Mouse (Mus musculus): ENCODE data around the gene Duxbl1.
"Not testable (repeated sequence)": the region's sequence is repeated elsewhere in the genome, so short reads cannot be mapped to it uniquely, and the experiment has no call there.

The Duxbl1 gene

GRCm38 (mm10) chr14:25978371-25979241 lies at the start of gene Duxbl1:
Duxbl1 (plus strand) TSS chr14:25978577.
- DNase-seq (ENCODE audit: low read depth, low spot score): not testable (repeated sequence)

GRCm38 (mm10) chr14:25936867-25937630 lies 41.3 kb upstream of the Duxbl1 start:
- DNase-seq (ENCODE audit: low read depth, low spot score): not testable (repeated sequence)

GRCm38 (mm10) chr14:25938004-25938403 lies 40.4 kb upstream of the Duxbl1 start, which contains the start of gene Cphx1:
Cphx1 (plus strand) TSS chr14:25938304.
- DNase-seq (ENCODE audit: low read depth, low spot score): not testable (repeated sequence)

- DNase-seq (ENCODE audit: low read depth, low spot score): not testable (repeated sequence)
Measured at GRCm38 (mm10) chr14:25957861-25958260, 20.5 kb upstream of the Duxbl1 start.

GRCm38 (mm10) chr14:25979242-25979941 lies 1.0 kb downstream of the Duxbl1 start:
- DNase-seq (ENCODE audit: low read depth, low spot score): not testable (repeated sequence)

- not testable (repeated sequence) for DNase-seq (ENCODE audit: low read depth, low spot score)
Measured at GRCm38 (mm10) chr14:25981880-25982279, 3.5 kb downstream of the Duxbl1 start.

- not testable (repeated sequence) for DNase-seq (ENCODE audit: low read depth, low spot score)
Measured at GRCm38 (mm10) chr14:26007462-26007861, 29.1 kb downstream of the Duxbl1 start.

GRCm38 (mm10) chr14:26016414-26016813 lies 38.0 kb downstream of the Duxbl1 start:
- not testable (repeated sequence) for DNase-seq (ENCODE audit: low read depth, low spot score)

- DNase-seq (ENCODE audit: low read depth, low spot score): not testable (repeated sequence)
Measured at GRCm38 (mm10) chr14:26021555-26021954, 43.2 kb downstream of the Duxbl1 start.

- DNase-seq (ENCODE audit: low read depth, low spot score): not testable (repeated sequence)
Measured at GRCm38 (mm10) chr14:26022831-26023230, 44.5 kb downstream of the Duxbl1 start.

- not testable (repeated sequence) for DNase-seq (ENCODE audit: low read depth, low spot score)
Measured at GRCm38 (mm10) chr14:26025653-26026052, 47.3 kb downstream of the Duxbl1 start.

GRCm38 (mm10) chr14:26034364-26034763 lies 56.0 kb downstream of the Duxbl1 start:
- not testable (repeated sequence) for DNase-seq (ENCODE audit: low read depth, low spot score)

GRCm38 (mm10) chr14:26035439-26035838 lies 57.1 kb downstream of the Duxbl1 start:
- not testable (repeated sequence) for DNase-seq (ENCODE audit: low read depth, low spot score)

Data from embryo, embryonic 11.5 days (tissue).